Mouse (Mus musculus): ENCODE data around the gene Relch.

GRCm38 (mm10) chr1:105758798-105759197 lies 95.1 kb downstream of the Relch start:
- no peak for TF ChIP-seq USF1 (IDR thresholded peaks at IDR 0.05; ENCODE audit: low read depth)
- TF ChIP-seq POLR2A (IDR thresholded peaks at IDR 0.05; ENCODE audit: insufficient read length, low read depth): no peak
- no peak for TF ChIP-seq MAX (IDR thresholded peaks at IDR 0.05; ENCODE audit: low read depth)
- no peak for TF ChIP-seq TCF12 (IDR thresholded peaks at IDR 0.05; ENCODE audit: insufficient read depth, poor library complexity, severe bottlenecking)
- TF ChIP-seq MYOG (IDR thresholded peaks at IDR 0.05; ENCODE audit: control insufficient read depth in 1 of 3, insufficient read depth in 1 of 3, insufficient read length in 2 of 3, low read depth in 2 of 3): no peak
- TF ChIP-seq CEBPB (IDR thresholded peaks at IDR 0.05; ENCODE audit: insufficient read depth, poor library complexity, severe bottlenecking): no peak
- no peak for TF ChIP-seq E2F4 (IDR thresholded peaks at IDR 0.05; ENCODE audit: insufficient read depth)
- no peak for TF ChIP-seq MYOD1 (IDR thresholded peaks at IDR 0.05; ENCODE audit: control insufficient read depth in 1 of 3, insufficient read length in 2 of 3, low read depth in 2 of 3)

All from myocyte (in vitro differentiated cells).